Mouse (Mus musculus): ENCODE measurements around the gene Psmb2.
A peak's percentile ranks its signal among the peaks of the same experiment; 100 is the strongest.

The Psmb2 gene

GRCm38 (mm10) chr4:126732531-126733380, 55.3 kb downstream of the Psmb2 start:
- no peak for DNase-seq

DNA sequence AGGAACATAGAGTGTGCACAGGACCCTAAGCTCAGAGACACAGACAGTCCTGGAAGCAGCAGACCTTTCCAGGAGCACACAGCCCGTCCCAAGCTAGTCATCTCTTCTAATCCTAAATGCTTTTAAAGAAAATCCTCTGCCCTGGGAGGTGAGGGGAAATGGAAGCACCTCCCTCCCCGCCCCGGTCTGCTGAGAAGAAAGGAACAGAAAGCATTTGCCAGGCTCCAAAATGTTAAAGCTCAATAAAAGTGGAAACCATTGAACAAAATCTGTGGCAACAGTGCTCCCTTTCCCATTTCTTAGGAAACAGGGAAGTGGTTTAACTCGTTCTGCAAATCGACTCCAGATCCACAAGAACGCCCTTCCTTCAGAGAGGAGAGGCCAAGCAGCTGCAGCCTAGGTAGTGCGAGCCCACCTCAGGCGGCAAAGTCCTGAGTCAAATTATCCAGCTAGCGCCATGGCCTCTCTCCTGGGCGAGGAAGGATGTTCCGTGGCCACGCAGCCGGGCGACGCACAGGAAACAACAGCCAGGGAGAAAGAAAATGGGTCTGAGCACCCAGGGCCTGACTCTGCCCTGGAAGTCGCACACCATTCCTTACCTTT, 56.7 kb downstream of the Psmb2 start:
- no peak for DNase-seq

DNA sequence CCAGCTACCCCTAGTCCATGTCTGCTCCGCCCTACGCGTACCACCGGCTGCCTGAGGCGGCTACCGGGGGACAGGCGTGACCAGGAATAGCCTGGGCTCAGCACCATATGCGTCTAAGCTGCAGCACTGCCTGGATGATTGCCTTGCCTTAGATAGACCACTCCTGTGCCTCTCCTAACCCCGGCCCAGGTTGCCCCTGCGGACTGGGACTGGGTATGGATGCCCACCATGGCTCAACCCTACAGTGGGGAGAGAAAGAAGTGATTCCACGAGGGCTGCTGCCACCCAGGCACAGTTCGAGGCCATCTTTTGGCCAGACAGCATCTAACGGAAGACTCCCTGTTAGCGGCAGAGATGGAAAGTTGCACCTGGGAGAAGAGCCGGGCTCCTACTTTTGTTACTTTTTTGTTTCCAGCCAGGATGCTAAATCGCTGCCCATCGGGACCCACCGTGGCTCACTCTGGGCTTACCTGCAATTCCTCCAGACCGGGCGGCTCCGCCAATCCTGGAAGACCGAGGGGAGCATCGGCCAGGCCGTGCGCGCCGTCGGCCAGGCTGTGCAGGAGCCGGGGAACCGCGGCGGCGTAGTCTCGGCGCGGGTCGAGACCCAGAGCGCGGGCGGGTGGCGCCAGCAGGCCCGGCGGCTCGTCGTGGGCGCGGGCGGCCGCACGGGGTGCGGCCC, 57.4 kb downstream of the Psmb2 start:
- DNase-seq: no peak

- no peak for DNase-seq
Observed at GRCm38 (mm10) chr4:126735382-126736000, 58.1 kb downstream of the Psmb2 start.

DNA sequence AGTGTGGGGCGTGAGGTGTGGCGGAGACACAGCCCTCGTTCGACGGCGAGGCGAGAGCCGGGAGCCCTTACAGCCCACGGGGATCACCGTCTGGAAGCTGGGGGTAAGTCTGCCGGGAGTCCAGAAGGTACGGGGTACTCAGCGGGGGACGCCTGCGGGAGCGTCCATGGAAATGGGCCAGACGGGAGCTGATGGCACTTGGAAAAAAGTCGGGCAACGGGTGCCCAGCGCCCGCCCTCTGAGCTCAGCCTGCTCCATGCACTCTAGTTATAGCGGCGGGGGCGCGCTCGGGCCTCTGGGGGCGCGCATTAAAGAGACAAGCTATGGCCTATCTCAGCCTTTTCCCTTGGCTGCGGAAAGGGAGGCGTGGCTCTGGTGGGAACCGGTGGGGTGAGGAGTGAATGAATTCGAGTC, 58.6 kb downstream of the Psmb2 start, which contains the start of gene Tfap2e:
Gene Tfap2e (minus strand): TSS at position 240 of the 414 bp plus-strand sequence.
- peak; percentile 65 for DNase-seq

DNA sequence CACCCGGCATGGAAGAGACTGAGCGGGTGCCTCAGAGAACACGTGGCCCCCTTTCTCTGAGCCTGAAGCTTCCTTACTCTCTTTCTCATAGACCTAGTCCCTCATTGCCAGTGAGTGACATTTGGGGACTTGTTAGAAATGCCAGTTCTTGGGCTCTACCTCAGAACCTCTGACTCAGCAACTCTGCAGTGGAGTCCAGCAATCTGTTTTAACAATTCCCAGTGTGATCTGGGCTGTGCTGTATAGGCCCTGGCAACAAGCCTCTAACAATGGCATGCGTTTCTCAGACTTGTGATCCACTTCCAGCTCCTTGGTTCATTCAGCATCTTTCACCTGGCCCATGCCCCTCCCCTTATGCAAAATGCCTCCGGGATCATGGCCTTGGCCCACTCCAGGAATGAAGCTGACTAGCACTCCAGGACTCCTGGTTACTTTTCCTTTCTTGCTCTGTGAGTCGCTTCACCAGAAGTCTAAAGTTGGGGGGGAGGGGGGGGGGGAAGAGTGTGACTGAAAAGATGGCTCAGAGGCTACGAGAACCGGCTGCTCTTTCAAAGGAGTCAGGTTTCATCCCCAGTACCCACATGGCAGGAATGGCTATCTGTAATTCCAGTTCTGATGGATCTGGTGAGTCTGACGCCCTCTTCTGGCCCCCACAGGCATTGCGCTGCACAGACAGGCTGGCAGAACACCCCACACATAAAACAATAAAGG, 62.7 kb downstream of the Psmb2 start:
- DNase-seq: no peak

DNA sequence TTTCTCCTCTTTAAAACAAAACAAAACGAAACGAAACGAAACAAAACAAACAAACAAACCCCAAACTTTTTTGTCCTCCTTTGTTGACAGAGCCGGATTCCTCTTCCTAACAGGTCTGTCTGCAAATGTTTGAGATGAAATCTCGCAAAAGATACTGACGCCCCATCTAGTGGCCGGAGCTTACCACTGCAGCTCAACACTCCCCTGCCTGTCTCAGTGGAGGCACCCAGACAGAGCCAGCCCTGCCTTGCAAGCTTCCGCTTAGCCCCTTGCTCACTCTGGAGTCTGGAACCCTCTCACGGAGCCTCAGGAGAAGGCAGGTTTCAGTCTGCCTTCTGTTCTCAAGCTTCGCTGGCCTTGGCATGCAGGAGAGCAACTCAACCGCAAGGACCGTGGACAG, 64.0 kb downstream of the Psmb2 start:
- DNase-seq: peak; percentile 86

- no peak for DNase-seq
Observed at GRCm38 (mm10) chr4:126742976-126743375, 65.5 kb downstream of the Psmb2 start.

DNA sequence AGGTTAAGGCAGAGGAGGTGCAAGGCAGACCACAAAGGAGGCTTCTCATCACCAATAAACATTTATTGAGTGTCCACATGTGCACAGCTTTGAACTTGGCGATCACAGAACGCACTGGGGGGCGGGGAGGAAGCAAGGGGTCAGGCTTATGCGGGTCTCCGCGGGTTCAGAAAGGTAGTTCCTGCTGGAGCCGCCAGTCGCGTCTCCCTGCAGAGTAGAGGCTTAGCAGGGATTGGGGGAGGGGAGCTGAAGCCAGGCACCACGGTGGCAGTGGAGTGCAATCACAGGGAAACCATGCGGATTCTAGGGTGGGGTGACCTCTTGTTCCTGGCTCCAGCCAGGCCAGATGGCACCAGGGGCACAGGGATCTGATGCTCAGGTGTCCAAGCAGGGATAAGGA, 66.3 kb downstream of the Psmb2 start:
- DNase-seq: no peak

DNA sequence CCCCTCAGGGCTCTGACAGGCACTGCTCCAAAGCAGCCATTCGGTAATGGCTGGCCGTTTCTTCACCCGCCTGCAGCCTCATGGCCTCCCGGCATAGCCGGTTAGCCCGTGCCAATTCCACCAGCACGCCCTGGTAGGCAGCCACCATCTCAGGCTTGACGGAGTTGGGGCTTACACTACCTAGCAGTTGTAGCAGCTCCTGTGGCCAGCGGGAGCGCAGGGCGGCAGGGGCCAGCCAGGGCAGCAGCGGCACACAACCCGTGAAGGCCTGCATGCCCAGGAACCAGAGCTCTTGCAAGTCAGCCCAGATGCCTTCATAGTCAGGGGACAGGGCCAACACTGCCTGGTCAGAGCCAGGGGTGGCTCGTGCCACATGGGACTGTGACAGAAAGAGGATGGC, 67.4 kb downstream of the Psmb2 start:
- no peak for DNase-seq

DNA sequence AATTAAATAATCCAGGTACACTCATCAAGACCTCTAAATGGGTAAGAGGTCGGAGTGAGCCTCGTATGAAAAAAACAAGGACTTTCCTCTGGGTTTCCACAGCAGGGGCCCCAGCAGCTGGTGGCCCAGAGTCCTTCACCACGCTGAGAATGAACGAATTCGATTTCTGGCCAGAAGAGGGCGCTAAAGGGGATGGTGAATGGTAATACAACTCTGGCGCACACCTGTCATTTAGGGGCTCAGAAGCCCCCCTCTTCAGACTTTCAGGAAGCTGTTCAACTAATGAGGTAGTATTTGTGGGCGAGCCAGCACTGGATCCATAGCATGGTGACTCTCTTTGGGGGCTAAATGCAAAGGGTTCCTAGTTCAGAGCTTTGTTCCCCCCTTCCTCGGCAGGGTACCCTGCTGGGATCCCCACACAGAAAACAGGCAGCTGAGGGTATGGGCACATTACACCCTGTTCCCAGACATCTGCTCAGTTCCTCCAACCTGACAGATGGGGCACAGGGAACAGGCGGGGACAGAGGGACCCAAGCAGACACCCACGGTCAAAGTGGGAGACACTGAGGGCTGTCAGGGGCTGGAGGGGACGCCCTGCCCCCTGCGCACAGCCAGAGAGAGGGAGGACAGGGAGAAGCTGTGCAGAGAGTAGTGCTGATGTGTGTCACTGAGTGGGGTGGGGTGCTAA, 68.2 kb downstream of the Psmb2 start:
- DNase-seq: peak; percentile 69

DNA sequence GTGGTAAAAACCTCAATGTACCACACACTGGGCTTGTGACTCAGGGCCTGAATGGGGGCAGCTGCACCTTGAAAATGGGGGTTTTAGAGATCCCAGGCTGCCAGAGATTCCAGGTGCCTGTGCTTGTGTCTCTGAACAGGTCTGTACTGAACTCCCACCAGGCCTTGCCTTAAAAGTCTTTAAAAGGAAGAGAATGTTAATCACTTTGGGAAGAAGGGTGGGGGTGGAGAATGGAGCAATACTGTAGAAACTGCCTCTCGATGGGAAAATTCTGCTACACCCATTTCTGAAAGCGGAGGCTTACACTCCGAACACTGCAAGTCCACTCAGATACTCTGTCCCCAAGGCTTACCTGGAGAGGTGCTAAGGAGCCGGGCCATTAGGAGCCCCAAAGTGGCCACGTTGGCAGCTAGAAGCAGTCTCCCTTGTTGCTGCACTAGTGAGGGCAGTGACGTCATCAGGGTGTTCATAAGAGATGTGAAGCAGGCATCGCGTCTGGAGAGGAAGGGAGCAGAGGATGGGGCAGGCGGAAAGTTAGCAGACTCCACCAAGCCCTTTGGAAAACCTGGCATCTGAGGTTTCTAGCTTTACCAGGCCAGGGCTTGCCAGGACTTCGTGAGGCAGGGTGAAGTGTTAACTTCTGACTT, 68.9 kb downstream of the Psmb2 start:
- no peak for DNase-seq

- no peak for DNase-seq
Observed at GRCm38 (mm10) chr4:126748381-126748780, 71.0 kb downstream of the Psmb2 start.

DNA sequence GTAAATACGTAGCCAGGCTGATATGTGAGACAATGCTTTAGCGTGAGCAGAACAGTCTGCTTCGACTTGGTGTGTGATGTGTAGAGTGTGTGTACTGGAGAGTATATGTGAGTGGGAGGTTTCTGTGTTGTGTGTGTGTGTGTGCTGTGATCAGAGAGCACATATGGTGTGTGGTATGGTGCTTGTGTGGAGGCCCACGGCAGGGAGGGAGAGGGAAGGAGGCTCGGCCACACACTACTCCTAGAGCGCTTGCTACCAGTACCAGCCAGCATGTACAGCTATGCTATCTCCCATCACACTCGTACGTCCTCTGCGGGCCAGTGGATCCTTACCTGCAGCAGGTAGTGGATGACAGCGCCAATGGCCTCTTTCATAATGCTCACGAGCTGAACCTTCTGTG, 72.1 kb downstream of the Psmb2 start:
- DNase-seq: no peak

DNA sequence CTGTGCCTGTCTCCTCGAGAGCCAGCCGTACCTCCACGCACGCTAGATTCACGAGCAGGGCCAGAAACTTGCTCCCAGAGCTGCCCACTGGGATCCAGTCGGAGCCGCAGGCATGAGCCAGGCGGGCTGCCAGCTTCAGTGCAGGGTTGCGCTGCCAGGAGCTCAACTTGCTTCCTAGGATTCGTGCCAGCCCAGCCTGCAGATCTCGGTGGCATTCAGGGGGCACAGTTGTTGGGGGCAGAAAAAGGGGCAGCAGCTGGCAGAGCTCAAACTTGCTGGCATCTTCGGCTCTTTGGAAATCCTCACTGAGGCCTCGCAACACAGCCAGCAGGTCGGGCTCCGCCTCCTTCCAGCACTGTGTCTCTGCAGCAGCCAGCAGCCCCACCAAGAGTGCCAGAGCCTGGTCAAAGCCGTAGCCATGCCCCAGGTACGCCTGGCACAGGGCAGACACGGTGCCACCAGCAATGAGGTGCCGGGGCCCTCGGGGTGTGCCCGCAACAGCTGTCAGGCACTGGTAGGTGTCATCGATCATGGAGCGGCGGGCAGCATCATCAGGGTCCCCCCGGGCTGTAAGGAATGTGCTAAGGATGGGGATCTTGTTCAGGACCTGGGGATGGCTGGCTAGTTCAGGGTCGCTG, 72.7 kb downstream of the Psmb2 start:
- DNase-seq: no peak

DNA sequence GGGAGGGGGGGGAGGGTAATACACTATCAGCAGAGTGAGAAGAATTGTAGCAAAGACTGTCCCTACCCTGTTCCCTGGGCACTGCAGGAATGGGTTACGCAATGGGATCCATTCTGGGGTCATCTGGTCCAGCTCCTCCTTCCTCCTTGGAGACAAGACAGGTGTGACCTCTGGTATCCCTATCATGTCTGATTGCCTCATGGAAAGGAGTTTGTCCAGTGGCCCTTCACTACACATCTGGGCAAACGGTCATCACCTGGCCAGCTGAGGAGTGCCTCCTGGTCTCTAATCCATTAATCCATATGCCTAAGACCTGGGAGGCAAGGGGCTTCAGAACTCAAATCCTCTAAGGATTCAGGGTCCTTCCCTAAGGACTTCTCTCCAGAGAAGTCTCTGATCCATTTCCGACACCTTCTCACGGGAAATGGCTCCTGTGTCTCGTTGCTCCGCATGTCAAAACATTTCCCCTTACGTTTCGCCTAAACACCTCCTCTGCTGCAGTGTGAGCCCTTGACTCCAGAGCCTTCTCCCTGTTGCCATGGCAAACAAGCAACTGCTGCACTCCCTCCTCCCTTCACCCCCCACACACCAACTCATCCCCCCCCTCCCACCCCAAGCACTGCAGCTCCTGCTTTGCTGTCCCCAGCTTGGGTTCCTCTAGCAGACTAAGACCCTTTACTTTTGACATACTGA, 73.6 kb downstream of the Psmb2 start:
- DNase-seq: no peak

DNA sequence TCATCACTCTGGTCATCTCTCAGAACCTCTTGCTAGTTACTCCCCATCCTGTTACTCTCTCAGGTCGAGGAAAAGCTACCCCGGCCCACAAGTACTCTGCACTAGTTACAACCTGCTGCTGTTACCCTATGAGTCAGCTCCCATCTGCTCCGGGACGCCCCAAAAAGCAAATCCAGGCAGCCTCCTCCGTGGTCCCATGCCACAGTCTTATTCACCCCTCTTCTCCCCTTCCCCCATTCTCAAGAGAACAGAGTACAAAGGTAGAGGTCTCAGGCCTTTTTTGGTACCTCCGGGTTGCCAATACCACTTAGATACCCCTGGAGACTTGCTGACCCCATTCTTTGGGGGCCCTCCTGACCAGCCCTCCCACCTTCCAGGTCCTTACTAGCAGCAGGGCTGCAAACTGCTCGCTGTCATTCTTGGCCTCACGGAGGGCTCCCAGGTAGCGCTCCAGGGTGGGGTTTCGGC, 74.2 kb downstream of the Psmb2 start:
- DNase-seq: no peak

DNA sequence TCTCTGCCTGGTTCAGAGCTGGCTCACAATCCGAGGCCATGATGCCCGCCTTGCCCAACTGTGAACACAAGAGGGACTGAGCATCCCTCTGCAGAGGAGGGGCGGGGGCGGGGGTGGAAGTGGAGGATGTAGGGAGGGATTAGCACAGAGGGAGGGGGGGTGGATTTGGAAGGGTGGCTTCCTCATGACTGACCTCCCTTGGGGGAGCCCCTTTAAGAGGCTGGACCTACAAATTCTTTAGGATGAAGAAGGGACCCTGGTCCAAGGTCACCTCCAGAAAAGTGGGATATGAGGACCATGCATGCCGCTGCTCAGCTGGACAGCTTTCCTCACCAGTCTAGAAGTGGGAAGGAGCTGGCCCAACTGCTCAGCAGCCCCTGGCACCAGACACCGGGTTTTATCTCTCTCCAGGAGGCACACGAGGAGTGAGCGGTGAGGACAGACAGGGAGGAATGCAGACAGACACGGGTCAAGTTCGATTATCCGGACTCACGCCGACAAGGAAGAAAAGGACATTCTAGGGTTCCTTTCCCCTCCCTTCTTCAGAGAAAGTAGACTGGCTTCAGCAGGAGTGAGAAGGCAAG, 74.7 kb downstream of the Psmb2 start:
- DNase-seq: no peak

- no peak for DNase-seq
Observed at GRCm38 (mm10) chr4:126752608-126753141, 75.2 kb downstream of the Psmb2 start.
